Mouse (Mus musculus) cerebellum, adult 18-20 months (tissue): ENCODE measurements at regions not wholly inside any gene's neighbourhood (a gene's known extent, or its start where the extent isn't known, plus 50 kb on each side); places are given as distances from the start of the nearest gene placed in this dataset.

Source experiments
- DNase-seq, 2 experiments: peaks; one replicate each; pipeline ENCODE4 v3.0.0; 2021

GRCm38 (mm10) chr2:45346358-45346757, 229.2 kb upstream of the Zeb2 start:
- DNase-seq: no peak

- no peak for DNase-seq
These were observed 222.7 kb upstream of the Zeb2 start for GRCm38 (mm10) chr2:45339866-45340265.

GRCm38 (mm10) chr2:45338809-45339208, 221.6 kb upstream of the Zeb2 start:
- DNase-seq: no peak

GRCm38 (mm10) chr2:45316945-45317565, 199.9 kb upstream of the Zeb2 start:
- DNase-seq: no peak

- no peak for DNase-seq
These were observed 170.4 kb upstream of the Zeb2 start for GRCm38 (mm10) chr2:45287530-45288009.

- no peak for DNase-seq
These were observed 166.6 kb upstream of the Zeb2 start for GRCm38 (mm10) chr2:45283811-45284210.

GRCm38 (mm10) chr2:45279490-45279889, 162.3 kb upstream of the Zeb2 start:
- no peak for DNase-seq

- no peak for DNase-seq
These were observed 160.4 kb upstream of the Zeb2 start for GRCm38 (mm10) chr2:45277602-45278001.

GRCm38 (mm10) chr2:45276703-45277102, 159.5 kb upstream of the Zeb2 start:
- DNase-seq: no peak

- no peak for DNase-seq
These were observed 152.8 kb upstream of the Zeb2 start for GRCm38 (mm10) chr2:45270035-45270434.

GRCm38 (mm10) chr2:45265819-45266218, 148.6 kb upstream of the Zeb2 start:
- no peak for DNase-seq

GRCm38 (mm10) chr2:45261949-45262348, 144.8 kb upstream of the Zeb2 start:
- DNase-seq: no peak

- DNase-seq: no peak
These were observed 141.7 kb upstream of the Zeb2 start for GRCm38 (mm10) chr2:45258897-45259296.

- DNase-seq: no peak
These were observed 139.2 kb upstream of the Zeb2 start for GRCm38 (mm10) chr2:45256373-45256772.

- DNase-seq: no peak
These were observed 136.7 kb upstream of the Zeb2 start for GRCm38 (mm10) chr2:45253936-45254335.

- DNase-seq: no peak
These were observed 135.1 kb upstream of the Zeb2 start for GRCm38 (mm10) chr2:45252321-45252720.

- no peak for DNase-seq
These were observed 132.5 kb upstream of the Zeb2 start for GRCm38 (mm10) chr2:45249658-45250057.

- no peak for DNase-seq
These were observed 129.1 kb upstream of the Zeb2 start for GRCm38 (mm10) chr2:45246061-45246945.

- DNase-seq: no peak
These were observed 128.3 kb upstream of the Zeb2 start for GRCm38 (mm10) chr2:45245506-45245905.

- no peak for DNase-seq
These were observed 127.3 kb upstream of the Zeb2 start for GRCm38 (mm10) chr2:45244491-45244890.

GRCm38 (mm10) chr2:45239501-45240292, 122.5 kb upstream of the Zeb2 start:
- DNase-seq: no peak

- no peak for DNase-seq
These were observed 121.8 kb upstream of the Zeb2 start for GRCm38 (mm10) chr2:45239001-45239400.

GRCm38 (mm10) chr2:45236168-45236700, 119.0 kb upstream of the Zeb2 start:
- no peak for DNase-seq
